Mouse (Mus musculus): ENCODE measurements around the gene Tmem86a. TPM values are rescaled to one million over a fixed set of nuclear protein-coding genes. Genes with fewer than 3 reads are reported as not detected.
A peak's percentile ranks its signal among the peaks of the same experiment; 100 is the strongest.

Gene Tmem86a
- total RNA-seq, 1 experiment from 2014 or later: 21.8 TPM

GRCm38 (mm10) chr7:47027520-47027919, 22.9 kb upstream of the Tmem86a start:
- DNase-seq: no peak

- no peak for DNase-seq
Measured at GRCm38 (mm10) chr7:47030517-47031193, 19.7 kb upstream of the Tmem86a start.

GRCm38 (mm10) chr7:47031371-47031770, 19.0 kb upstream of the Tmem86a start:
- DNase-seq: no peak

DNA sequence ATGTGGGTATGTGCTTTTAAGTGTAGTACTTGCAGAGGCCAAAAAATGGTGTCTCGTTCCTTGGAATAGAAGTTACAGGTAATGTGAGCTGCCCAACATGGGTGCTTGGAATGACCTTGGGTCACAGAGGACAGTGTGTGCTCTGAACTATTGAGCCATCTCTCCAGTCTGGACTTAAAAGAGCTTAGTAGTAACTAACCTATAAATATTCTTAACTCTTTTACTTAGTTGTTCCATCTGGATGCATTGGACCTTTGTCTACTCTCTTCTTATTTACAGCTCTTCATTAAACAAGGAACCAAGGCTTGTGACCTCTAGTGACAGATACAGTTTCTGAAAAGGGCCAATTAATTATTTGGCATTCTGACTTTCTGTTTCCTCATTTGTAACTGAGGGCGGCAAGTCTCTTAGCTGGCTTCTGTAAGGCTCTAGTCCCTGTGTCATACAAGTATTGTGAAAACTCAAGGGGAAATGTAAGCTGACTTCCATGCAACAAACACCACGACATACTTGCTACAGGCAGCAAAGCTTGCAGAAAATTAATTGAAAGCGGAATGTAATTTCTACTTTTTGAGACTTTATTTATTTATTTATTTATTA, 15.5 kb upstream of the Tmem86a start:
- no peak for DNase-seq

DNA sequence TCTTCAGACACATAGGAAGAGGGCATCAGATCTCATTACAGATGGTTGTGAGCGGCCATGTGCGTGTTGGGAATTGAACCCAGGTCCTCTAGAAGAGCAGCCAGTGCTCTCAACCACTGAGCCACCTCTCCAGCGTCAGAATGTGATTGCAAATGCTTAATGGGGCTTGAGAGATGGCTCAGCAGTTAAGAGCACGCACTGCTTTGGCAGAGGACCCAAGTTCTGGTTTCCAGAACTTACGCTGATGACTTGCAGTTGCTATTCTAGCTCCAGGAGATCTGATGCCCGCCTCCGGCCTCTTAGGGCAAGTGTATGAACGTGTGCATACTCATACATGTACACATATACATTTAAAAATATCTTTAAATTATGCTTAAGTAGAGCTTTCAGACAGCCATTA, 15.0 kb upstream of the Tmem86a start:
- no peak for DNase-seq

GRCm38 (mm10) chr7:47041706-47042105, 8.7 kb upstream of the Tmem86a start:
- DNase-seq: no peak

- no peak for DNase-seq
Measured at GRCm38 (mm10) chr7:47042121-47042520, 8.3 kb upstream of the Tmem86a start.

- DNase-seq: no peak
Measured at GRCm38 (mm10) chr7:47042823-47043490, 7.4 kb upstream of the Tmem86a start.

DNA sequence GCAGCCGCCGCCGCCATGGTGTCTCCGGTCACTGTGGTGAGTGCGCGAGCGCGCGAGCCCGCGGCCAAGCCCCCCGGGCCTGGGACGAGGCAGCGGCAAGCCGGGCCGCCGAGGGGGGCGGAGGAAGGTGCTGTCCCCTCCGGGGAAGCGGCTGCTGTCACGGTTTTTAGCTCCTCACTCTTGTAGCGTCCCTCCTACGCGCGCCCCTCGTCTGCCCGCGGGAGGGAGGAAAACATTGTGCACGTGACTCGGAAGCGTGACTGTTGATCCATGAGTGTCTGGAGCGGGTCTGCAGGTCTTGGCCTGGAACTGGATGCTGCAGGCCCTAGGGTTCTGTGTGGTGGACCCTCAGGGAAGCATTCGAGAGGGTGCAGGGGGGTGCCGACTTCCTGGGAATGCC, 365 bp downstream of the Tmem86a start:
- DNase-seq: peak; percentile 76

DNA sequence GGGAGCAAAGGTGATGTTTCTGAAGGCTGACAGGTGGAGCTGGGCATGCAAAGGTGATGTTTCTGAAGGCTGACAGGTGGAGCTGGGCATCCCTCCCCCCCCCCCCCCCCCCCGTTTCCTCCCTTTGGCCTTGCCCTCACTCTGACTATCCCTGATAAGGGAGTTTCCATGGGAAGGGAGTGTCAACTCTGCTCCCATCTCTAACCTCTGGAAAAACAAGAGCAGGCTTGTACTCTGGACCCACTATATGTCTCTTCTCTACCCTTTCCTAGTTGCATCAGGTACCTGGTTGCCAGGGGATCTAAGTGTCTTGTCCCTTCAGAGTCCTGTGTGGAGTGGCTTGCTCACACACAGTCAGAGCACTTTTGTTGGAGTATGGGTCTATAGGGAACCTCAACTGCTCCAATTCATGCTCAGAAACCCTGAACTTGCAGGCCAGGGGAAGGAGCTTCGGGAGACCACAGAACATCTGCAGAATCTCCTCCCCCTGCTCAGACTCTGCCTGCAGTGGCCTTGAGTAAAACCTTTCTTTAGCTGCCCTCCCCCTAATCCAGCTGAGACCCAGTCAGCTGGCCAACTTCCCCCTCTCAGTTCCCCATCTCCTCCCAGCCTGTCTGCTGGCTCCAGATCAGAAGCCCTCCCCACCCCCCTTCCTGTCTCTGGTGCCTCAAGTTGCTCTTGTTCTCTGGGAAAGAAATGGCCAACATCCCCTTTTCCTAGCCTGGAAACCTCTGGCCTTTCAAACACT, 1.2 kb downstream of the Tmem86a start:
- peak; percentile 71 for DNase-seq

- peak; percentile 81 for DNase-seq
Measured at GRCm38 (mm10) chr7:47052276-47052675, 1.9 kb downstream of the Tmem86a start.

GRCm38 (mm10) chr7:47053287-47053686, 2.9 kb downstream of the Tmem86a start:
- peak; percentile 56 for DNase-seq

- peak; percentile 80 for DNase-seq
Measured at GRCm38 (mm10) chr7:47054666-47055065, 4.3 kb downstream of the Tmem86a start.

DNA sequence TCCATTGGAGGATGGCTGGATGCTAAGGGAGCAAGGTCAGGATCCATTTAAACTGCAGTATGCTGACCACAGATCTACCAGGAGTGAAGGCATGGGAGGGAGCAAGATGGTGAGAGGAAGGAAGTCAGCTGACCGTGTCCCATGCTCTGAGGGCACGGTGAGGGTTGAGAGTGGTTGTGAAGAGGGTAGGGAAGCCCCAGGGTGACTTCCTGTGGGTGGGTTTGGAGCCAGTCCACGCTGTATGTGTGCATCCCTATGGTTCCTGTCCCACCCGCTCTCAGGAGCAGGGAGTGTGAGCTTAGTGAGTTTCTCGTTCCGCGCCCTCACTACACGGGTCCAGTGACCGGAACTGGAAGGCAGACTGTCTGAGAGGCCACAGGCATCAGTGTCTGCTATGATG, 5.3 kb downstream of the Tmem86a start:
- no peak for DNase-seq

DNA sequence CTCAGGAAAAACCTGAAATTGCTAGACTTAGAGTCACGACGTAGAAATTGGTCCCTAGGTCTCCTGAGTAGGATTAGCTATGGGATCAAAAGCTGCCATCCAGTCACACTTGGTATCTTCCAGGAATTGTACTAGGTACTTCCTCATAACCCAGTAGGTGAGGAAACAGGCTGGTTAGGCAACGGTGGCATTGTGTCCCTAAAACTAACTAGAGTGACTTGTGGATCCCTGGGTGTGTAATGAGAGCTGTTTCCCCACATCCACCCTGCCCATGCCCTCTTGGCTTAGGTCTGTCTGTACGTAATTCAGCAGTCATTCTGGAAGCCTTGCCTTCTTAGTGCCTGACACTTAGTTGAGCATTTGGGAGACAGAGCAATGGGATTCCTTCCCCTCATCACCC, 5.9 kb downstream of the Tmem86a start:
- no peak for DNase-seq

- peak; percentile 25 for DNase-seq
Measured at GRCm38 (mm10) chr7:47059339-47059738, 8.9 kb downstream of the Tmem86a start.

DNA sequence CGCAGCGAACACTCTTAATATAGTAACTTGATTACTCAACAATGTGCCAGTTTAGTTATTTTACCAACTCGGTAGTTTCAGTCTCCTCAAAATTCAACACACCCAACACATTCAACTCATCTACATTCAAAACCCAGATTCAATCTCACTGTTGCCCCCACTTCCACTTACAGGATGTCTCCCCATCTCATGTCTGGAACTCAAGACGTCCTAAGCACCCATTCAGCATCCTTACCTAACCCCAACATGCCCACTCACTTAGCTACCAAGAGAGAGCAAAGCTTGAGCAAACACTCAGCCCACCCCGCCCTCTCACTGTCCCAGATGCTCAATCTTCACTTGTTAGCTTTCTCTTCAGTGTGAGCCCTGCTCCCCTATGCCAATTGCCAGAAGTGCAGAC, 11.2 kb downstream of the Tmem86a start:
- DNase-seq: no peak

DNA sequence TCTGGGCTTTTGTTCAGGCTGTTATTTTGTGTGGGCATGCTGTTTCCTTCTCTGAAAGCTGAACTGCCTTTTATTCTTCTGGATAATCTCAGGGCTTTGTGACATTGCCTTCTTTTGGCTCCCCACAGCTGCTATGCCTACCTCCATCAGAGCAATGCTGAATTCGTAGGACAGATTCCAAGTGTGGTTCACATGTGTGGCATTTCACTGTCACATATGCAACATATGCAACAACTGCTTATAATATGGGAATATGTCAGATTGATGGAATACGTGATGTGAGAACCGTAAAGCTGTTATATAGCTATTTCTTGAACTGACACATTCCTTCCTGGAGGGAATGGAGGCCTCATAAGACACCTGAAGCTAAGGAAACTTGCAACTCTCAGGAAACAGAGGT, 16.5 kb downstream of the Tmem86a start:
- no peak for DNase-seq

DNA sequence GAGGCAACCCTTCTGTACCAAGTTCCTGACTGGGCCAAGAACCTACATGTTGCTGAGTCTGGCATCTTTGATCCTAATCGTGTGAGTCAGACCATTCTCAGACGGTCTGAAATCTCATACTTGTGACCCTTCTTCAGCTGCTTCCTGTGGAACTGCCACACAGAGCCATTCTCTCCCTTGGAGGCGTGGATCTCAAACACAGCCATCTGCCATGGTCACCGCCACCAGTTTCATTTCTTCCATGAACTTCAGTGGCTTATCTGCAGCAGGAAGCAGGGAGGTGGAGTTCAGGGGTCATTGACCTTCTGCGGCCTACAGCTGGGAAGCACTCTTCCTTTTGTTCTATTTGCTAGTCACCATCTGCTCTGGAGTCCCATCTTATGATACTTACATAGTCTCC, 17.5 kb downstream of the Tmem86a start:
- peak; percentile 24 for DNase-seq

- DNase-seq: peak; percentile 25
Measured at GRCm38 (mm10) chr7:47072551-47072950, 22.1 kb downstream of the Tmem86a start.

DNA sequence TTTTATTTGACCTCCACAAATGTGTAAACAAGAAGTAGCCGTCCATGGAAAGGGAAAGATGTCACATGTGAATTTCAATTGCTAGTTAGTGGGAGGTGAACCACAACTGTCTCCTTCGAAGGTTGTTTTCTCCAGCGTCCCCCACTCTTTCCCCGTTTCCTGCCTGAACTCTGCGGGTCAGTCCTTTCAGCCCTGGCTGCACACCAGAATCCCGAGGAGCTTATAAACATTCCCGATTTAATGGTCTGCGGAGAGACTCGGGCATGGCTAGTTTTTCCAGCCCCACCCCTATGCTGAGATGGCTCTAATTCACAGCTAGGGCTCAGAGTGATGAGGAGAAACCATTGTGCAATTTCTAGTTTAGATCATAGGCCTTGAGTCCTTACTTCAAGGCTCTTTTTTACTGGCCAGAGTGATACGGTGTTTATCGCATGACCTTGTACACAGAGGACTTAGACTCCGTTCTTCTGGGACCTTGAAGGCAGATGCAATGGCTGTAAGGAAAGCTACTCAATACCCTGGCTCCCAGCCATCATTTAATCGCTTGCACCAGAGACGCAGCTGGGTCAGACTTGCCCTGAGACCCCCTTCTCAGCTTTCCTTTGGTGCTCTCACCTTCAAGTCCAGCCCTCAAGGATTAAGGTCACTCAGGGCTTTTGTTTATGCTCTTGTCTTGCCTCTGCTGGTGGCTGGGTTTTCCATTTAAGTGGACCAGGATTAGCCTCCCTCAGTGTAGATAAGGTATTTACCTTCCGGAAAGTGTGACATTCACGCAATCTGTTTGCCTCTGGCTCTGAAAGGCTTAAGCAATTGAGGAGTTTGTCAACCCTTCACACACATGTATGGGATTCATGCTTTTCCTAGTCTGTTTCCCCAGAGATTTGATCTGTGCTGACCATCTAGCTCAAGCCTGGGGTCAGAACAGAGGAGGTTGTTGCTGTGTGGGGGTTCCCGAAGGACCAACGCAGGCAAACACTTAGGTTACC, 23.4 kb downstream of the Tmem86a start:
- peak; percentile 42 for DNase-seq

GRCm38 (mm10) chr7:47076193-47076592, 25.8 kb downstream of the Tmem86a start:
- no peak for DNase-seq
